Mouse (Mus musculus) limb, embryonic 12.5 days (tissue): Measurements from ENCODE around the gene Grk5. TPM values are rescaled to one million over a fixed set of nuclear protein-coding genes. Genes with fewer than 3 reads are reported as not detected.

Source experiments
- ATAC-seq: fragments of 200-750 bp; cut with Nextera tagmentation; 2 replicates; pipeline ENCODE4 v1.8.0; 2017; ENCODE audit warnings: low read depth, moderate TSS enrichment; ENCODE audit not compliant: insufficient number of reproducible peaks, insufficient read depth, low FRiP score, low TSS enrichment
- H3K27ac ChIP-seq: fragments of 300-500 bp; sonication (generic); 2 replicates; pipeline ENCODE4 v1.5.1; 2016; ENCODE audit warnings: mild to moderate bottlenecking, moderate library complexity
- H3K27me3 ChIP-seq: fragments of 300-500 bp; sonication (generic); 2 replicates; pipeline ENCODE4 v1.6.1; 2016; ENCODE audit warnings: mild to moderate bottlenecking, moderate library complexity
- H3K36me3 ChIP-seq: fragments of 300-500 bp; sonication (generic); 2 replicates; pipeline ENCODE4 v1.6.1; 2016; ENCODE audit warnings: mild to moderate bottlenecking, moderate library complexity
- H3K4me1 ChIP-seq: fragments of 300-500 bp; sonication (generic); replicated peaks from 2 replicates; pipeline ENCODE4 v1.6.1; 2016
- H3K4me2 ChIP-seq: fragments of 300-500 bp; sonication (generic); 2 replicates; pipeline ENCODE4 v1.6.1; 2016; ENCODE audit warnings: mild to moderate bottlenecking, moderate library complexity
- H3K4me3 ChIP-seq: fragments of 300-500 bp; sonication (generic); replicated peaks from 2 replicates; pipeline ENCODE4 v1.5.1; 2016; ENCODE audit warnings: mild to moderate bottlenecking
- H3K9ac ChIP-seq: fragments of 300-500 bp; sonication (generic); replicated peaks from 2 replicates; pipeline ENCODE4 v1.6.1; 2016; ENCODE audit warnings: mild to moderate bottlenecking, moderate library complexity
- H3K9me3 ChIP-seq: fragments of 300-500 bp; sonication (generic); 2 replicates; pipeline ENCODE4 v1.6.1; 2016; ENCODE audit warnings: mild to moderate bottlenecking, moderate library complexity
- WGBS: fragments of 180-500 bp; shearing (Covaris S2); methylation state at CpG from one replicate; pipeline ENCODE4 v1.1.7; 2016; 5-methylcytosine and 5-hydroxymethylcytosine counted together
- polyA plus RNA-seq: library from polyadenylated mRNA; unstranded; fragments of >200 nt; fragmentation: Nextera tagmentation; extraction: Ambion mirVana; gene quantifications from 2 replicates; pipeline ENCODE4 v1.2.1, GENCODE M21; 2016

Gene Grk5
- polyA plus RNA-seq, 1 experiment from 2014 or later = 0.99 TPM

DNA sequence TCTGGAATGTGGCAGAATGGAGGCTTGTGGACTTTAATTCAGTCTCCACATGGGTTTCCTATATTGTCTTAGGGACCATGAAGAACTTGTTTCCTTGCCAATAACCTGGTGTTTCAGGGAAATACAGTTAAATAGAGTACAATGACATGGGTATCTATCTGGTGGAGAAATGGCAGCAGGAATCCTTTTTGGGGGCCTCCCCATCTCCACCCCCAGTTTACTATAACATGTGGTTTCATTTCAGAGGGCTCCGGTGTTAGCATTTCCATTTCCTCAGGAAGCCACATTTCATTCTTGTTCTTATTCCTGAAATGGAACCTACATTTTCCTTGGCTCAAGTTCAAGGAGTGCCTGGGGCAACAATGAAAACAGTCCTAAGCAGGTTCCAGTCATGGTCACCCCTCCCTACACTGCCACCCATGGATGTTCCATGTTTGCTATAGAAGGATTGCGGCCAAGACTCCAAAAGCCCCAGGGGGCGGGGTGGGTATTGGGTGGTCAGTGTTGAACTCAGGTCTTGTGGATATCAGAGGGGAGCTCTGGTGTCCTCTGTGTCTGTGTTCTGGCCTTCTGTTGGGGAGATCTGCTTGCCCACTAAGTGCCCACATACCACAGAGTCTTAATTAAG, 132.5 kb downstream of the Grk5 start:
- Histone ChIP-seq H3K9me3 (no peaks in the 10 kb centered on the region), H3K27me3 (no peaks in the 10 kb centered on the region), H3K4me3 (no peak overlapping the region), H3K9ac (no peak overlapping the region), H3K36me3 (no peaks in the 10 kb centered on the region), H3K4me2 (no peak overlapping the region), H3K4me1 (peaks cover 10% of the 10 kb centered on the region; the same call in 1 of the 2 replicates), H3K27ac (peak overlapping the region; percentile 3; the same call in 1 of the 2 replicates)
- no peak for ATAC-seq
- 83% methylated on average over 3 of the region's 3 CpGs for WGBS

GRCm38 (mm10) chr19:61031570-61031969, 142.0 kb downstream of the Grk5 start:
- no peaks in the 10 kb centered on the region for H3K27me3 ChIP-seq
- H3K9me3 ChIP-seq = no peaks in the 10 kb centered on the region
- H3K4me3 ChIP-seq = no peak overlapping the region
- no peaks in the 10 kb centered on the region for H3K36me3 ChIP-seq
- H3K27ac ChIP-seq = no peak overlapping the region
- no peak overlapping the region for H3K4me2 ChIP-seq
- no peaks in the 10 kb centered on the region for H3K4me1 ChIP-seq
- ATAC-seq = no peak
- no peak overlapping the region for H3K9ac ChIP-seq
- WGBS = 91% methylated on average over 2 of the region's 2 CpGs

GRCm38 (mm10) chr19:61039151-61039550, 149.6 kb downstream of the Grk5 start:
- no peak for ATAC-seq
- H3K4me2 ChIP-seq = no peak overlapping the region
- no peaks in the 10 kb centered on the region for H3K27me3 ChIP-seq
- no peak overlapping the region for H3K4me3 ChIP-seq
- no peaks in the 10 kb centered on the region for H3K4me1 ChIP-seq
- H3K9me3 ChIP-seq = no peaks in the 10 kb centered on the region
- H3K9ac ChIP-seq = no peak overlapping the region
- no peak overlapping the region for H3K27ac ChIP-seq
- H3K36me3 ChIP-seq = no peaks in the 10 kb centered on the region

GRCm38 (mm10) chr19:61048646-61049045, 159.1 kb downstream of the Grk5 start:
- Histone ChIP-seq H3K36me3 (no peaks in the 10 kb centered on the region), H3K4me3 (no peak overlapping the region), H3K27me3 (no peaks in the 10 kb centered on the region), H3K27ac (no peak overlapping the region), H3K4me1 (no peaks in the 10 kb centered on the region), H3K9me3 (no peaks in the 10 kb centered on the region), H3K4me2 (no peak overlapping the region), H3K9ac (no peak overlapping the region)
- ATAC-seq = no peak
- 76% methylated on average over 2 of the region's 2 CpGs for WGBS

DNA sequence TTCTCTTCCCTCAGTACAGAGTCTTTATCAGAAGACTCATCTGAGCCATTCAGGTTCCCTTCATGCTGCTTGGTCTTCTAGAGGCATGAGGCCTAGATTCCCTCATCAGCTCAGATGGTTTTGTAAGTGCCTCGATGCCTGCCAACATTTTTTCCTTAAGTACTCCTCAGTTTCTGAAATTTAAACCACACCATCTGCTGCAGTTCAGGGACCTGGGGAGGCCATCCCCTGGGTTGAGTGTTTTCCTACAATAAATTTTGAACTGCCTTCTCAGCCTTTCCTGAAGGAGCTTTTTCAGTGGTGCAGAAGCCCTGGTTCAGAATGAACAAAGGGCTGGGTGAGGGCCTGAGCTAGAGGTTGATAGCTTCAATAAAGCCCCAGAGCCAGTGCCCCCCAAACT, 159.9 kb downstream of the Grk5 start:
- Histone ChIP-seq H3K9ac (no peak overlapping the region), H3K4me1 (no peaks in the 10 kb centered on the region), H3K4me2 (no peak overlapping the region), H3K27me3 (no peaks in the 10 kb centered on the region), H3K9me3 (0 out of 2 replicates have a peak, but pooled peaks cover 3% of the 10 kb centered on the region), H3K36me3 (no peaks in the 10 kb centered on the region), H3K4me3 (no peak overlapping the region), H3K27ac (peak overlapping the region; percentile 29; the same call in 1 of the 2 replicates)
- 56% methylated on average over 1 of the region's 1 CpGs for WGBS
- no peak for ATAC-seq

DNA sequence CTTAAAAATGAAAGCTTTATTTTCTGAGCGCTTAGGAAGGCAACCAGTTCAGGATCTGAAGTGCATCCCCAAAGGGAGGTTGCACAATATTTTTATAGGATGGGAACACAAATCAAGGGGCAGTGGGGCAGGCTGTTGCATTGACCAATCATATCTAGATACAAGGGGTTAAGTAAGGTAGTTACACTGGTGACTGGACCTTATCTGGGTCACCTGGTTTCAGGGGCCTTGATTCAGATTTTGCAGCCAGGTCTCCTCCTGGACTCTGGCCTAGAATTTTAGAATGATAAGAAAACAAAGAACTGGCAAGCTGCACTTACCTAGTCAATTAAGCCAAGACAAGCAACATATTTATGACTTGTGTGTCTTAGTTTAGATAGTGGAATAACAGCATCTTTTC, 161.6 kb downstream of the Grk5 start:
- no peak overlapping the region for H3K4me2 ChIP-seq
- ATAC-seq = no peak
- 0 out of 2 replicates have a peak, but pooled peaks cover 3% of the 10 kb centered on the region for H3K9me3 ChIP-seq
- 94% methylated on average over 1 of the region's 1 CpGs for WGBS
- H3K9ac ChIP-seq = no peak overlapping the region
- H3K4me3 ChIP-seq = no peak overlapping the region
- no peaks in the 10 kb centered on the region for H3K27me3 ChIP-seq
- no peaks in the 10 kb centered on the region for H3K4me1 ChIP-seq
- H3K36me3 ChIP-seq = no peaks in the 10 kb centered on the region
- H3K27ac ChIP-seq = no peak overlapping the region

GRCm38 (mm10) chr19:61052008-61052407, 162.5 kb downstream of the Grk5 start:
- H3K9me3 ChIP-seq = 0 out of 2 replicates have a peak, but pooled peaks cover 3% of the 10 kb centered on the region
- H3K36me3 ChIP-seq = no peaks in the 10 kb centered on the region
- H3K4me3 ChIP-seq = no peak overlapping the region
- H3K9ac ChIP-seq = no peak overlapping the region
- H3K27me3 ChIP-seq = no peaks in the 10 kb centered on the region
- no peak overlapping the region for H3K27ac ChIP-seq
- H3K4me1 ChIP-seq = no peaks in the 10 kb centered on the region
- ATAC-seq = no peak
- no peak overlapping the region for H3K4me2 ChIP-seq

DNA sequence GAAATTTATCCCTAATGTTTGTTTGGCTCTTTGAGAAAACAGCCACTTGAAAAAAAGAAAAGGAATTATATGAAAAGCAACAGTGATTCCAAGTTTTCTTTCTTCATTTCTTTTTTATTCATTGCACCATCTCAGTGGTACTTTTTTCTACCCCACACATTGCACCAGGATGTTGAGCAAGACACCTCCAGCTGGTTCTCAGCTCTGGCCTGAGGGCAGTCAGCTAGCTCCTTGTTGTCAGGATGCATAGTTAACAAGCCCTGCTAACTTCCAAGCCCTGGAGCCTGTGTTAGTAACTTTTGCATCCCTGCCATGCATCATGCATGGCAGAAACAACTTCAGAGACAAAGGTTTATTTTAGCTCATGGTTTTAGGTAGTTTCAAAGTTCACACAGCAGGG, 163.2 kb downstream of the Grk5 start:
- Histone ChIP-seq H3K9me3 (0 out of 2 replicates have a peak, but pooled peaks cover 3% of the 10 kb centered on the region), H3K27me3 (no peaks in the 10 kb centered on the region), H3K4me2 (no peak overlapping the region), H3K36me3 (no peaks in the 10 kb centered on the region), H3K9ac (no peak overlapping the region), H3K4me1 (peaks cover 6% of the 10 kb centered on the region; the same call in 1 of the 2 replicates), H3K4me3 (no peak overlapping the region), H3K27ac (no peak overlapping the region)
- no peak for ATAC-seq

GRCm38 (mm10) chr19:61056783-61057410, 167.3 kb downstream of the Grk5 start:
- WGBS = 73% methylated on average over 5 of the region's 5 CpGs
- peaks cover 15% of the 10 kb centered on the region; the same call in 1 of the 2 replicates for H3K4me1 ChIP-seq
- H3K27me3 ChIP-seq = no peaks in the 10 kb centered on the region
- H3K4me2 ChIP-seq = no peak overlapping the region
- 0 out of 2 replicates have a peak, but pooled peaks cover 3% of the 10 kb centered on the region for H3K9me3 ChIP-seq
- ATAC-seq = no peak
- H3K9ac ChIP-seq = no peak overlapping the region
- H3K4me3 ChIP-seq = no peak overlapping the region
- H3K36me3 ChIP-seq = no peaks in the 10 kb centered on the region
- no peak overlapping the region for H3K27ac ChIP-seq

GRCm38 (mm10) chr19:61057581-61057980, 168.0 kb downstream of the Grk5 start:
- H3K27me3 ChIP-seq = no peaks in the 10 kb centered on the region
- no peak overlapping the region for H3K4me3 ChIP-seq
- no peak for ATAC-seq
- 0 out of 2 replicates have a peak, but pooled peaks cover 3% of the 10 kb centered on the region for H3K9me3 ChIP-seq
- peaks cover 15% of the 10 kb centered on the region; the same call in 1 of the 2 replicates for H3K4me1 ChIP-seq
- no peak overlapping the region for H3K9ac ChIP-seq
- no peak overlapping the region for H3K4me2 ChIP-seq
- 11% methylated on average over 3 of the region's 3 CpGs for WGBS
- H3K27ac ChIP-seq = 0 out of 2 replicates have a peak overlapping the region, but pooled peaks have one; percentile 8
- H3K36me3 ChIP-seq = no peaks in the 10 kb centered on the region

DNA sequence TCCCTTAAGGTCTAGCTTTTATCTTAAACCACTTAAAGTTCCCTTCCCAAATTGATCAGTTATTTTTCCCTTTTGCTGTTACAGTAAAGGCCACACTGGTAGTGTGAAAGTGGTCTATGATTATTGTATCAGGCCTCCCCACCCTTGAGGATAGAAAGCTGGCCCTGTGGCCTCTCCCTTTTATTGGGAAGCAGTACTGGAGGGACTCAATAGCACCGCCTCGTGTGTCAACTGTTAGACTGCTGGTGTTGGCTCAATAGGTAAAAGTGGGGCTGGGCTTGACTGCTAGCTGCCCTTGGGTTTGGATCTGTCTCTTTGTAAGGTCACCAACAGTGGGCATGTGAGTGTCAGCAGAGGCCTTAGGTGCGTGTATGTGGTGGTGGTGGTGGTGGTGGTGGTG, 174.8 kb downstream of the Grk5 start:
- H3K4me3 ChIP-seq = no peak overlapping the region
- H3K9me3 ChIP-seq = no peaks in the 10 kb centered on the region
- H3K27ac ChIP-seq = no peak overlapping the region
- no peak overlapping the region for H3K4me2 ChIP-seq
- 89% methylated on average over 3 of the region's 3 CpGs for WGBS
- H3K27me3 ChIP-seq = no peaks in the 10 kb centered on the region
- no peaks in the 10 kb centered on the region for H3K36me3 ChIP-seq
- H3K9ac ChIP-seq = no peak overlapping the region
- H3K4me1 ChIP-seq = 0 out of 2 replicates have a peak, but pooled peaks cover 8% of the 10 kb centered on the region
- ATAC-seq = no peak
